Mouse (Mus musculus) heart, embryonic 15.5 days (tissue): Measurements from ENCODE around the gene Nxn. TPM values are rescaled to one million over a fixed set of nuclear protein-coding genes. Genes with fewer than 3 reads are reported as not detected.

Source experiments
- ATAC-seq: fragments of 200-750 bp; cut with Nextera tagmentation; replicated peaks from 2 replicates; pipeline ENCODE4 v1.8.0; 2017; ENCODE audit warnings: low read depth, moderate TSS enrichment; ENCODE audit not compliant: insufficient number of reproducible peaks, insufficient read depth, low FRiP score
- H3K27ac ChIP-seq: fragments of 300-500 bp; sonication (generic); 2 replicates; pipeline ENCODE4 v1.5.1; 2015; ENCODE audit warnings: mild to moderate bottlenecking, inconsistent platforms
- H3K27me3 ChIP-seq: fragments of 300-500 bp; sonication (generic); 2 replicates; pipeline ENCODE4 v1.6.1; 2015; ENCODE audit warnings: inconsistent platforms
- H3K36me3 ChIP-seq: fragments of 300-500 bp; sonication (generic); 2 replicates; pipeline ENCODE4 v1.6.1; 2015; ENCODE audit warnings: mild to moderate bottlenecking, inconsistent platforms
- H3K4me1 ChIP-seq: fragments of 300-500 bp; sonication (generic); replicated peaks from 2 replicates; pipeline ENCODE4 v1.6.1; 2015; ENCODE audit warnings: inconsistent platforms
- H3K4me2 ChIP-seq: fragments of 300-500 bp; sonication (generic); 2 replicates; pipeline ENCODE4 v1.6.1; 2015; ENCODE audit warnings: inconsistent platforms, mild to moderate bottlenecking, moderate library complexity
- H3K4me3 ChIP-seq: fragments of 300-500 bp; sonication (generic); 2 replicates; pipeline ENCODE4 v1.5.1; 2015; ENCODE audit warnings: mild to moderate bottlenecking, inconsistent platforms
- H3K9ac ChIP-seq: fragments of 300-500 bp; sonication (generic); 2 replicates; pipeline ENCODE4 v1.6.1; 2015; ENCODE audit warnings: mild to moderate bottlenecking, inconsistent platforms
- H3K9me3 ChIP-seq: fragments of 300-500 bp; sonication (generic); replicated peaks from 2 replicates; pipeline ENCODE4 v1.6.1; 2016; ENCODE audit warnings: inconsistent platforms
- WGBS: fragments of 180-500 bp; shearing (Covaris S2); methylation state at CpG from one replicate; pipeline ENCODE4 v1.1.7; 2015; ENCODE audit warnings: mixed read lengths; 5-methylcytosine and 5-hydroxymethylcytosine counted together
- polyA plus RNA-seq: library from polyadenylated mRNA; unstranded; fragments of >200 nt; fragmentation: Nextera tagmentation; extraction: Ambion mirVana; gene quantifications from 2 replicates; pipeline ENCODE4 v1.2.1, GENCODE M21; 2015

Nxn gene
- polyA plus RNA-seq, 1 experiment from 2014 or later: 18.6 TPM

- no peak overlapping the region for H3K9ac ChIP-seq
- H3K36me3 ChIP-seq: no peaks in the 10 kb centered on the region
- H3K4me2 ChIP-seq: no peak overlapping the region
- H3K4me3 ChIP-seq: no peak overlapping the region
- H3K27me3 ChIP-seq: no peaks in the 10 kb centered on the region
- H3K27ac ChIP-seq: no peak overlapping the region
- H3K9me3 ChIP-seq: no peaks in the 10 kb centered on the region
- peaks cover 39% of the 10 kb centered on the region for H3K4me1 ChIP-seq
- no peak for ATAC-seq
- 56% methylated on average over 4 of the region's 4 CpGs for WGBS
Measured at GRCm38 (mm10) chr11:76361422-76361821, 37.5 kb downstream of the Nxn start.

GRCm38 (mm10) chr11:76360255-76360654 is 38.7 kb downstream of the Nxn start:
- Histone ChIP-seq H3K36me3 (no peaks in the 10 kb centered on the region), H3K4me2 (no peak overlapping the region), H3K4me3 (no peak overlapping the region), H3K27me3 (no peaks in the 10 kb centered on the region), H3K4me1 (peaks cover 46% of the 10 kb centered on the region), H3K9ac (no peak overlapping the region), H3K27ac (no peak overlapping the region), H3K9me3 (no peaks in the 10 kb centered on the region)
- WGBS: 85% methylated on average over 6 of the region's 6 CpGs
- no peak for ATAC-seq

- Histone ChIP-seq H3K4me2 (peak overlapping the region; percentile 2; the same call in 1 of the 2 replicates), H3K9ac (no peak overlapping the region), H3K9me3 (no peaks in the 10 kb centered on the region), H3K36me3 (no peaks in the 10 kb centered on the region), H3K4me3 (no peak overlapping the region), H3K4me1 (peaks cover 45% of the 10 kb centered on the region), H3K27me3 (no peaks in the 10 kb centered on the region), H3K27ac (peak overlapping the region; percentile 76)
- 57% methylated on average over 14 of the region's 14 CpGs for WGBS
- ATAC-seq: no peak
Measured at GRCm38 (mm10) chr11:76358628-76359320, 40.2 kb downstream of the Nxn start.

GRCm38 (mm10) chr11:76357464-76357863 is 41.5 kb downstream of the Nxn start:
- no peaks in the 10 kb centered on the region for H3K36me3 ChIP-seq
- no peaks in the 10 kb centered on the region for H3K27me3 ChIP-seq
- H3K4me3 ChIP-seq: no peak overlapping the region
- no peak for ATAC-seq
- no peak overlapping the region for H3K9ac ChIP-seq
- H3K4me2 ChIP-seq: no peak overlapping the region
- no peaks in the 10 kb centered on the region for H3K9me3 ChIP-seq
- WGBS: 62% methylated on average over 12 of the region's 12 CpGs
- H3K27ac ChIP-seq: peak overlapping the region; percentile 76
- peaks cover 36% of the 10 kb centered on the region for H3K4me1 ChIP-seq

- 82% methylated on average over 11 of the region's 11 CpGs for WGBS
- no peak overlapping the region for H3K4me3 ChIP-seq
- H3K4me1 ChIP-seq: peaks cover 38% of the 10 kb centered on the region
- no peak for ATAC-seq
- no peaks in the 10 kb centered on the region for H3K36me3 ChIP-seq
- no peak overlapping the region for H3K9ac ChIP-seq
- no peaks in the 10 kb centered on the region for H3K27me3 ChIP-seq
- H3K4me2 ChIP-seq: no peak overlapping the region
- H3K9me3 ChIP-seq: no peaks in the 10 kb centered on the region
- H3K27ac ChIP-seq: no peak overlapping the region
Measured at GRCm38 (mm10) chr11:76356091-76356490, 42.8 kb downstream of the Nxn start.

- Histone ChIP-seq H3K4me3 (no peak overlapping the region), H3K27me3 (no peaks in the 10 kb centered on the region), H3K36me3 (no peaks in the 10 kb centered on the region), H3K4me2 (no peak overlapping the region), H3K4me1 (peaks cover 44% of the 10 kb centered on the region), H3K27ac (no peak overlapping the region), H3K9ac (no peak overlapping the region), H3K9me3 (no peaks in the 10 kb centered on the region)
- 32% methylated on average over 6 of the region's 6 CpGs for WGBS
- no peak for ATAC-seq
Measured at GRCm38 (mm10) chr11:76355425-76355824, 43.5 kb downstream of the Nxn start.

- H3K9ac ChIP-seq: no peak overlapping the region
- H3K9me3 ChIP-seq: no peaks in the 10 kb centered on the region
- 0 out of 2 replicates have a peak overlapping the region, but pooled peaks have one; percentile 20 for H3K27ac ChIP-seq
- ATAC-seq: no peak
- no peaks in the 10 kb centered on the region for H3K36me3 ChIP-seq
- no peak overlapping the region for H3K4me3 ChIP-seq
- H3K4me2 ChIP-seq: no peak overlapping the region
- 77% methylated on average over 16 of the region's 16 CpGs for WGBS
- H3K27me3 ChIP-seq: no peaks in the 10 kb centered on the region
- H3K4me1 ChIP-seq: peaks cover 42% of the 10 kb centered on the region
Measured at GRCm38 (mm10) chr11:76352861-76353558, 45.9 kb downstream of the Nxn start.

- no peak overlapping the region for H3K4me3 ChIP-seq
- no peak overlapping the region for H3K27ac ChIP-seq
- no peaks in the 10 kb centered on the region for H3K27me3 ChIP-seq
- ATAC-seq: no peak
- WGBS: 39% methylated on average over 3 of the region's 3 CpGs
- H3K36me3 ChIP-seq: no peaks in the 10 kb centered on the region
- H3K9me3 ChIP-seq: no peaks in the 10 kb centered on the region
- peaks cover 35% of the 10 kb centered on the region for H3K4me1 ChIP-seq
- H3K9ac ChIP-seq: no peak overlapping the region
- no peak overlapping the region for H3K4me2 ChIP-seq
Measured at GRCm38 (mm10) chr11:76351624-76352011, 47.3 kb downstream of the Nxn start.

GRCm38 (mm10) chr11:76350931-76351623 is 47.9 kb downstream of the Nxn start:
- WGBS: 49% methylated on average over 10 of the region's 10 CpGs
- Histone ChIP-seq H3K27me3 (no peaks in the 10 kb centered on the region), H3K9ac (no peak overlapping the region), H3K4me1 (peaks cover 34% of the 10 kb centered on the region), H3K4me2 (no peak overlapping the region), H3K36me3 (no peaks in the 10 kb centered on the region), H3K9me3 (no peaks in the 10 kb centered on the region), H3K27ac (no peak overlapping the region), H3K4me3 (no peak overlapping the region)
- no peak for ATAC-seq

- H3K4me2 ChIP-seq: no peak overlapping the region
- WGBS: 62% methylated on average over 5 of the region's 5 CpGs
- H3K9ac ChIP-seq: no peak overlapping the region
- no peaks in the 10 kb centered on the region for H3K9me3 ChIP-seq
- H3K27me3 ChIP-seq: no peaks in the 10 kb centered on the region
- peaks cover 25% of the 10 kb centered on the region for H3K4me1 ChIP-seq
- H3K4me3 ChIP-seq: no peak overlapping the region
- ATAC-seq: no peak
- no peaks in the 10 kb centered on the region for H3K36me3 ChIP-seq
- H3K27ac ChIP-seq: no peak overlapping the region
Measured at GRCm38 (mm10) chr11:76349833-76350232, 49.1 kb downstream of the Nxn start.

GRCm38 (mm10) chr11:76347589-76347988 is 51.4 kb downstream of the Nxn start:
- 78% methylated on average over 4 of the region's 4 CpGs for WGBS
- no peak overlapping the region for H3K27ac ChIP-seq
- H3K4me3 ChIP-seq: no peak overlapping the region
- no peak overlapping the region for H3K4me2 ChIP-seq
- no peaks in the 10 kb centered on the region for H3K36me3 ChIP-seq
- no peak overlapping the region for H3K9ac ChIP-seq
- no peaks in the 10 kb centered on the region for H3K27me3 ChIP-seq
- no peak for ATAC-seq
- H3K4me1 ChIP-seq: peaks cover 35% of the 10 kb centered on the region
- H3K9me3 ChIP-seq: no peaks in the 10 kb centered on the region
